Mouse (Mus musculus): ENCODE data around the gene Dennd5b. TPM values are rescaled to one million over a fixed set of nuclear protein-coding genes. Genes with fewer than 3 reads are reported as not detected.
"Not testable (repeated sequence)": the region's sequence is repeated elsewhere in the genome, so short reads cannot be mapped to it uniquely, and the experiment has no call there.

The Dennd5b gene
- total RNA-seq, 2 experiments from 2014 or later = 10.5 TPM

GRCm38 (mm10) chr6:148945509-148946408, 155.7 kb downstream of the Dennd5b start:
- peak; percentile 38 for DNase-seq

- DNase-seq = peak; percentile 65
Observed at GRCm38 (mm10) chr6:148944767-148945508, 156.5 kb downstream of the Dennd5b start.

DNA sequence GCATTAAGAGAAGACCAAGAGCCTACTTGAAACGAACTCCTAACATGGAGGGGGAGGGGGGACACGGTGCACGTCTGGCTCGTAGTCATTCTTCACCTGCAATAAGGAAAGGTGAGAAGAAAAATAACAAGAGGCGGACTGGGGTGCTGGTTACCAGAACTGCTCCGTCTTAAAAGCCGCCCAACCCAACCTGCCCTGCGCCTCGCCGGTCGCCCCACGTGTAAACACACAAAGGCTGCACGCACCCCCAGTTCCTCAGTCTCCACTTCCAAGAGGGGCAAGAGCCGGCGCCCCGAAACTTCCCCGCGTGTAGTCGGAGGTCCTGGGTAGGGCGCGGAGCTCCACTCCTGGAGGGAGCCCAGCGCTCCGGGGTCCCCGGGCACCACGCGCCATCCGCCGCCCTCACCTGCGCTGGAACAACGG, 157.1 kb downstream of the Dennd5b start:
- no peak for DNase-seq

DNA sequence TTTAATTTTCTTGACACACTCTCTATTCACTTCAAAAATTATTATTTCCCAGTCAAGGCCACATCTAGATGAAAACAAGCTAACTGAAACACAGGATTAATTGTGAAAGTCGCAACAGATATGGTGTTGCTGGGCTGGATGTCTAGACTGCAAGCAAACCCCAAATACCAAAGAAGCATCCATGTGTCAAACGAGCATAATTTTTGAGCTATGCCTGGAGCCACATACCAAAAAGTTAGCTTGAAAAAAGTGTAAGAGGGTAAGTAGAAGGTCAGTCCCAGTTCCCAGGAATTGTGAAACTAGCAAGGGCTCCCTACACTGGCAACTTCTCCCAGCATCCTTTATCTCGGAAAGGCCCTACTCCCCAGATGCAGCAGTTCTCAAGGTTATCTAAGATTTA, 157.8 kb downstream of the Dennd5b start:
- DNase-seq = no peak

DNA sequence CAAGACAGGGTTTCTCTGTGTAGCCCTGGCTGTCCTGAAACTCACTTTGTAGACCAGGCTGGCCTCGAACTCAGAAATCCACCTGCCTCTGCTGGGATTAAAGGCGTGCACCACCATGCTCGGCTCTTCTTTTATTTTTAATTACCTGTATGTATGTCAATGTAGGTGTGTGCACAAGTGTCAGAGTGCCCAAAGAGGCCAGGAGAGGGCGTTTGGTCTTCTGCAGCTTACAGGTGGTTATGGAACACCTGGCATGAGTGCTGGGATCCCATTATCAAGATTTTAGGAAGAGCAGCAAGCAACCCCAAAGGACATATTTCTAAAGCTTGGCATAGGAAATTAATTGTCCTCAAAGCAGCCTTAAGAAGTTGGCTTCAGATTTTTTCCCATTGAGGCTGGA, 159.1 kb downstream of the Dennd5b start:
- DNase-seq = no peak

DNA sequence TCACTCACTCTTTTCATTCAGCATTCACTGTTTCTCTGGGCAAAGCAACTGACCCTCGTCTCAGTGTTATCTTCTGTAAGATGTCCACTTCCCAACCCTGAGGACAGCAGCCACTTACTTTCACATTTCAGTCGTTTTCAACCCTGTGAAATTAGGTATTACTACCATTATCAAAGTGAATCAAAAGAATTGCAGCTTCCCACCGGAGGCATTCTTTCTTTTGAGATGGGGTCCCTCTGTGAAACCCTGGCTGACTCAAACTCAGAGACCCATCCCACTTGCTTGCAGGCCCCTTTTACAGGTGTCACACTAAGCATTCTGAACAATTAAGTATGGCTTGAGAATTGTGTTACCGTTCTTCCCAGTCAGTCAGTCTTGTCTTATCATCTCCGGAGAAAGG, 159.6 kb downstream of the Dennd5b start:
- DNase-seq = no peak

DNA sequence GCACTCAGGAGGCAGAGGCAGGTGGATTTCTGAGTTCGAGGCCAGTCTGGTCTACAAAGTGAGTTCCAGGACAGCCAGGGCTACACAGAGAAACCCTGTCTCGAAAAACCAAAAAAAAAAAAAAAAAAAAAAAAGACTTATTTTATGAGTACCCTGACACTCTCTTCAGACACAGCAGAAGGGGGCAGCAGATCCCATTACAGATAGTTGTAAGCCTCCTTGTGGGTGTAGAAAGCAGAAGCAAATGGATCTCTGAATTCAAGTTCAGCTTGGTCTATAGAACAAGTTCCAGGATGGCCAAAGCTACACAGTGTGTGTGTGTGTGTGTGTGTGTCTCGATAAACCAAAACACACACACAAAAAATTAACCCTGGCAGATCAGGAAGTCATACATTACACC, 161.1 kb downstream of the Dennd5b start:
- DNase-seq = not testable (repeated sequence)

Other genes starting within 250 kb of the Dennd5b start
- gene Caprin2, start 205.4 kb downstream of the Dennd5b start, total RNA-seq (2021) = 10 to 100 TPM; 14.3 to 17.3 TPM
- 1 to 10 TPM; 4.0 to 6.4 TPM for gene Sinhcaf, start 155.2 kb downstream of the Dennd5b start, total RNA-seq (2021)
- not detected for gene Gm10203, start 28.5 kb upstream of the Dennd5b start, total RNA-seq (2021)
- 10 to 100 TPM in 1 of 2 experiments, 1 to 10 TPM in 1; 7.5 to 13.5 TPM for gene Etfbkmt, start 38.2 kb upstream of the Dennd5b start, total RNA-seq (2021)
- 10 to 100 TPM; 10.2 to 12.5 TPM for gene Amn1, start 87.0 kb upstream of the Dennd5b start, total RNA-seq (2021)
- gene Resf1, start 207.7 kb upstream of the Dennd5b start, total RNA-seq (2021) = 10 to 100 TPM; 26.3 to 27.8 TPM